Mouse (Mus musculus): ENCODE measurements around the gene Polq. TPM values are rescaled to one million over a fixed set of nuclear protein-coding genes. Genes with fewer than 3 reads are reported as not detected.

The Polq gene
- polyA plus RNA-seq, 1 experiment from 2014 or later = 6.7 TPM

Other genes with a start within 250 kb of the Polq start
- 4.0 and 4.7 TPM in 2 replicates for gene Slc15a2, start 226.8 kb upstream of the Polq start, polyA plus RNA-seq (2015; fragmentation: Nextera tagmentation; extraction: Ambion mirVana)
- gene Iqcb1, start 183.4 kb upstream of the Polq start, polyA plus RNA-seq (2015; fragmentation: Nextera tagmentation; extraction: Ambion mirVana) = 24.6 and 24.8 TPM in 2 replicates
- gene Eaf2, start 136.8 kb upstream of the Polq start, polyA plus RNA-seq (2015; fragmentation: Nextera tagmentation; extraction: Ambion mirVana) = 4.7 and 6.2 TPM in 2 replicates
- gene Golgb1, start 136.6 kb upstream of the Polq start, polyA plus RNA-seq (2015; fragmentation: Nextera tagmentation; extraction: Ambion mirVana) = 97.0 and 106 TPM in 2 replicates
- 9.0 and 10.9 TPM in 2 replicates for gene Hcls1, start 76.8 kb upstream of the Polq start, polyA plus RNA-seq (2015; fragmentation: Nextera tagmentation; extraction: Ambion mirVana)
- gene Fbxo40, start 21.3 kb upstream of the Polq start, polyA plus RNA-seq (2015; fragmentation: Nextera tagmentation; extraction: Ambion mirVana) = 0.13 TPM in 1 of 2 replicates, not detected in the other